Mouse (Mus musculus) limb, embryonic 11.5 days (tissue): Measurements from ENCODE around the gene Trim63. TPM values are rescaled to one million over a fixed set of nuclear protein-coding genes. Genes with fewer than 3 reads are reported as not detected.

ENCODE experiments used
- ATAC-seq: fragments of 200-750 bp; cut with Nextera tagmentation; 2 replicates; pipeline ENCODE4 v1.8.0; 2017; ENCODE audit warnings: low read depth; ENCODE audit not compliant: insufficient number of reproducible peaks, low FRiP score, low TSS enrichment
- DNase-seq: peaks from one replicate; pipeline ENCODE4 v3.0.0-alpha.2; 2015; ENCODE audit warnings: low spot score
- H3K27ac ChIP-seq: fragments of 300-500 bp; sonication (generic); replicated peaks from 2 replicates; pipeline ENCODE4 v1.5.1; 2014; ENCODE audit warnings: low read depth, mild to moderate bottlenecking, low read length
- H3K27me3 ChIP-seq: fragments of 300-500 bp; sonication (generic); 2 replicates; pipeline ENCODE4 v1.6.1; 2014; ENCODE audit warnings: mild to moderate bottlenecking, low read length, mixed read lengths; ENCODE audit not compliant: control insufficient read depth, insufficient read depth
- H3K36me3 ChIP-seq: fragments of 300-500 bp; sonication (generic); 2 replicates; pipeline ENCODE4 v1.6.1; 2014; ENCODE audit warnings: mild to moderate bottlenecking, low read length, moderate library complexity, mixed read lengths; ENCODE audit not compliant: control insufficient read depth, insufficient read depth
- H3K4me1 ChIP-seq: fragments of 300-500 bp; sonication (generic); 2 replicates; pipeline ENCODE4 v1.6.1; 2014; ENCODE audit warnings: low read length, mixed read lengths; ENCODE audit not compliant: control insufficient read depth, insufficient read depth
- H3K4me2 ChIP-seq: fragments of 300-500 bp; sonication (generic); 2 replicates; pipeline ENCODE4 v1.6.1; 2014; ENCODE audit warnings: low read depth, mild to moderate bottlenecking, moderate library complexity; ENCODE audit not compliant: severe bottlenecking
- H3K4me3 ChIP-seq: fragments of 300-500 bp; sonication (generic); 2 replicates; pipeline ENCODE4 v1.5.1; 2014; ENCODE audit warnings: low read depth, low read length
- H3K9ac ChIP-seq: fragments of 300-500 bp; sonication (generic); 2 replicates; pipeline ENCODE4 v1.6.1; 2014; ENCODE audit warnings: mild to moderate bottlenecking, low read length
- H3K9me3 ChIP-seq: fragments of 300-500 bp; sonication (generic); 2 replicates; pipeline ENCODE4 v1.6.1; 2016; ENCODE audit warnings: low read length; ENCODE audit not compliant: control insufficient read depth
- WGBS: fragments of 180-500 bp; shearing (Covaris S2); extraction: QIAGEN DNeasy Blood & Tissue Kit; methylation state at CpG from one replicate; pipeline ENCODE4 v1.1.7; 2014; 5-methylcytosine and 5-hydroxymethylcytosine counted together
- polyA plus RNA-seq: library from polyadenylated mRNA; unstranded; fragments of >200 nt; fragmentation: Nextera tagmentation; extraction: Ambion mirVana; gene quantifications from 2 replicates; pipeline ENCODE4 v1.2.1, GENCODE M21; 2014

Gene Trim63
- polyA plus RNA-seq, 1 experiment from 2014 or later, result 0.51 TPM

GRCm38 (mm10) chr4:134372294-134372747 is 57.4 kb downstream of the Trim63 start:
- DNase-seq, result peak; percentile 77
- ATAC-seq, result peak; percentile 67; the same call in 1 of the 2 replicates
- Histone ChIP-seq H3K4me2 (peak overlapping the region; percentile 95), H3K9ac (peak overlapping the region; percentile 53), H3K27ac (no peak overlapping the region), H3K27me3 (peaks cover 40% of the 10 kb centered on the region), H3K36me3 (no peaks in the 10 kb centered on the region), H3K4me3 (peak overlapping the region; percentile 45), H3K4me1 (peaks cover 15% of the 10 kb centered on the region), H3K9me3 (no peaks in the 10 kb centered on the region)
- WGBS, result under 1% methylated on average over 16 of the region's 16 CpGs

- WGBS, result 75% methylated on average over 8 of the region's 8 CpGs
- H3K4me1 ChIP-seq, result peaks cover 15% of the 10 kb centered on the region
- H3K27ac ChIP-seq, result no peak overlapping the region
- H3K9me3 ChIP-seq, result no peaks in the 10 kb centered on the region
- DNase-seq (no peak), ATAC-seq (no peak)
- H3K4me3 ChIP-seq, result no peak overlapping the region
- H3K4me2 ChIP-seq, result no peak overlapping the region
- peaks cover 37% of the 10 kb centered on the region for H3K27me3 ChIP-seq
- H3K36me3 ChIP-seq, result no peaks in the 10 kb centered on the region
- no peak overlapping the region for H3K9ac ChIP-seq
Observed at GRCm38 (mm10) chr4:134373295-134373694, 58.4 kb downstream of the Trim63 start.

DNA sequence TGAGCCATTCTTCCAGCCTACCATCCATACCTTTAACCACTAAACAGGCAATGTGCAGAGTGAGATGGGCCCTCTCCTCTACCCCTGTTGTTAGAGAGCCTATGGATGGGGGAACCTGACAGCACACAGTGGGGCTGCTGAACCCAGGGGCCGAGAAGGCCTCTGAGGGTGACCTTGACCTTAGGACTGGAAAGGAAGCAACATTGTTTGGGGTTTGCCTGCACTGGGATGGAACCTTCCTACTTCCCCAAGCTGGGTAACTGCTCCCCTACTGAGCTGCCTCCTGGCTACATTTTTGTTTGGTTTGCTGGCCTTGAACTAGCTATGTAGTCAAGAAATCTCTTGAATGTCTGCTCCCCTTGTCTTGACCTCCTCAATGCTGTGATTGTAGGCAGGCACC is 59.4 kb downstream of the Trim63 start:
- 78% methylated on average over 1 of the region's 1 CpGs for WGBS
- Histone ChIP-seq H3K27me3 (peaks cover 30% of the 10 kb centered on the region), H3K9me3 (no peaks in the 10 kb centered on the region)

GRCm38 (mm10) chr4:134378089-134378615 is 63.2 kb downstream of the Trim63 start:
- DNase-seq, result no peak
- Histone ChIP-seq H3K4me2 (no peak overlapping the region), H3K4me1 (no peaks in the 10 kb centered on the region), H3K4me3 (no peak overlapping the region), H3K9ac (no peak overlapping the region), H3K9me3 (no peaks in the 10 kb centered on the region), H3K27ac (no peak overlapping the region), H3K27me3 (no peaks in the 10 kb centered on the region), H3K36me3 (no peaks in the 10 kb centered on the region)
- no peak for ATAC-seq
- 34% methylated on average over 10 of the region's 10 CpGs for WGBS

More for the DNA sequence above, 59.4 kb downstream of the Trim63 start:
- no peak for DNase-seq
- Histone ChIP-seq H3K9ac (no peak overlapping the region), H3K36me3 (no peaks in the 10 kb centered on the region), H3K4me3 (no peak overlapping the region), H3K4me1 (peaks cover 15% of the 10 kb centered on the region), H3K27ac (no peak overlapping the region), H3K4me2 (no peak overlapping the region)
- no peak for ATAC-seq

Other genes starting within 250 kb of the Trim63 start
- gene Cd52, start 220.0 kb upstream of the Trim63 start, polyA plus RNA-seq, result 5.1 and 6.2 TPM in 2 replicates
- 5.7 and 6.0 TPM in 2 replicates for gene Ubxn11, start 212.6 kb upstream of the Trim63 start, polyA plus RNA-seq
- gene Sh3bgrl3, start 186.3 kb upstream of the Trim63 start, polyA plus RNA-seq, result 314 and 345 TPM in 2 replicates
- 26.6 and 33.8 TPM in 2 replicates for gene Cep85, start 128.0 kb upstream of the Trim63 start, polyA plus RNA-seq
- not detected in 2 replicates for gene Gm7534, start 112.1 kb upstream of the Trim63 start, polyA plus RNA-seq
- not detected in 2 replicates for gene Catsper4, start 87.7 kb upstream of the Trim63 start, polyA plus RNA-seq
- 0.81 and 1.5 TPM in 2 replicates for gene Cnksr1, start 76.7 kb upstream of the Trim63 start, polyA plus RNA-seq
- gene E130218I03Rik, start 71.5 kb upstream of the Trim63 start, polyA plus RNA-seq, result 0.35 and 0.43 TPM in 2 replicates
- gene Zfp593, start 69.5 kb upstream of the Trim63 start, polyA plus RNA-seq, result 16.2 and 17.1 TPM in 2 replicates
- gene Gm30191, start 68.2 kb upstream of the Trim63 start, polyA plus RNA-seq, result not detected in 2 replicates
- gene Grrp1, start 61.0 kb upstream of the Trim63 start, polyA plus RNA-seq, result 5.5 and 7.1 TPM in 2 replicates
- 20.6 and 21.0 TPM in 2 replicates for gene Pdik1l, start 27.2 kb upstream of the Trim63 start, polyA plus RNA-seq
- gene Slc30a2, start 28.1 kb downstream of the Trim63 start, polyA plus RNA-seq, result not detected in 2 replicates
- 1.0 and 1.4 TPM in 2 replicates for gene Extl1, start 68.7 kb downstream of the Trim63 start, polyA plus RNA-seq
- 9.5 and 10.8 TPM in 2 replicates for gene Pafah2, start 81.2 kb downstream of the Trim63 start, polyA plus RNA-seq
- 2,250 and 2,263 TPM in 2 replicates for gene Stmn1, start 153.2 kb downstream of the Trim63 start, polyA plus RNA-seq
- gene Paqr7, start 181.6 kb downstream of the Trim63 start, polyA plus RNA-seq, result 0.65 and 0.88 TPM in 2 replicates
- gene Aunip, start 195.9 kb downstream of the Trim63 start, polyA plus RNA-seq, result 8.9 and 10.0 TPM in 2 replicates
- gene Mtfr1l, start 220.3 kb downstream of the Trim63 start, polyA plus RNA-seq, result 120 and 121 TPM in 2 replicates
- 31.7 and 44.4 TPM in 2 replicates for gene Selenon, start 237.0 kb downstream of the Trim63 start, polyA plus RNA-seq